Mouse (Mus musculus) embryonic facial prominence, embryonic 14.5 days (tissue): ENCODE measurements around the gene Bace1. TPM values are rescaled to one million over a fixed set of nuclear protein-coding genes. Genes with fewer than 3 reads are reported as not detected.

Experiments used
- ATAC-seq: fragments of 200-750 bp; cut with Nextera tagmentation; 2 replicates; pipeline ENCODE4 v1.8.0; 2017; ENCODE audit warnings: low read depth, moderate number of reproducible peaks, moderate TSS enrichment
- DNase-seq: peaks from one replicate; pipeline ENCODE4 v3.0.0-alpha.2; 2015; ENCODE audit warnings: low spot score
- H3K27ac ChIP-seq: fragments of 300-500 bp; sonication (generic); replicated peaks from 2 replicates; pipeline ENCODE4 v1.5.1; 2014; ENCODE audit warnings: low read depth, mild to moderate bottlenecking, low read length, moderate library complexity
- H3K27me3 ChIP-seq: fragments of 300-500 bp; sonication (generic); replicated peaks from 2 replicates; pipeline ENCODE4 v1.6.1; 2014; ENCODE audit warnings: low read length; ENCODE audit not compliant: control insufficient read depth, insufficient read depth
- H3K36me3 ChIP-seq: fragments of 300-500 bp; sonication (generic); 2 replicates; pipeline ENCODE4 v1.6.1; 2014; ENCODE audit warnings: low read length, mixed read lengths; ENCODE audit not compliant: control insufficient read depth, insufficient read depth
- H3K4me1 ChIP-seq: fragments of 300-500 bp; sonication (generic); 2 replicates; pipeline ENCODE4 v1.6.1; 2014; ENCODE audit warnings: antibody characterized with exemption, low read length; ENCODE audit not compliant: control insufficient read depth, insufficient read depth
- H3K4me2 ChIP-seq: fragments of 300-500 bp; sonication (generic); 2 replicates; pipeline ENCODE4 v1.6.1; 2014; ENCODE audit warnings: low read depth, mild to moderate bottlenecking, low read length, moderate library complexity, mixed read lengths
- H3K4me3 ChIP-seq: fragments of 300-500 bp; sonication (generic); 2 replicates; pipeline ENCODE4 v1.5.1; 2014; ENCODE audit warnings: low read depth, mild to moderate bottlenecking, low read length
- H3K9ac ChIP-seq: fragments of 300-500 bp; sonication (generic); 2 replicates; pipeline ENCODE4 v1.6.1; 2014; ENCODE audit warnings: low read depth, mild to moderate bottlenecking, low read length, moderate library complexity, mixed read lengths
- H3K9me3 ChIP-seq: fragments of 300-500 bp; sonication (generic); 2 replicates; pipeline ENCODE4 v1.6.1; 2016; ENCODE audit warnings: low read length; ENCODE audit not compliant: control insufficient read depth
- WGBS: fragments of 180-500 bp; shearing (Covaris S2); extraction: QIAGEN DNeasy Blood & Tissue Kit; methylation state at CpG from one replicate; pipeline ENCODE4 v1.1.7; 2014; 5-methylcytosine and 5-hydroxymethylcytosine counted together
- polyA plus RNA-seq: library from polyadenylated mRNA; unstranded; fragments of >200 nt; fragmentation: Nextera tagmentation; extraction: Ambion mirVana; gene quantifications from 2 replicates; pipeline ENCODE4 v1.2.1, GENCODE M21; 2014

Gene Bace1
- 40.6 and 41.3 TPM in 2 replicates for polyA plus RNA-seq

- ATAC-seq, result peak; percentile 92
- Histone ChIP-seq H3K27ac (0 out of 2 replicates have a peak within 1 kb of the TSS, but pooled peaks have one; percentile 23), H3K4me1 (peaks cover 19% of the 10 kb centered on the region), H3K4me3 (peak within 1 kb of the TSS; percentile 74), H3K9me3 (no peaks in the 10 kb centered on the region), H3K9ac (peak within 1 kb of the TSS; percentile 80), H3K4me2 (peak within 1 kb of the TSS; percentile 96), H3K36me3 (no peaks in the 10 kb centered on the region), H3K27me3 (no peaks in the 10 kb centered on the region)
- WGBS, result under 1% methylated on average over 23 of the region's 40 CpGs
- peak; percentile 97 for DNase-seq
Observed at GRCm38 (mm10) chr9:45838434-45839138, at the start of gene Bace1. Gene Bace1 (plus strand): TSS chr9:45838580.

- Histone ChIP-seq H3K27me3 (no peaks in the 10 kb centered on the region), H3K9ac (no peak overlapping the region), H3K4me2 (no peak overlapping the region), H3K36me3 (peaks cover 11% of the 10 kb centered on the region), H3K4me1 (no peaks in the 10 kb centered on the region), H3K9me3 (no peaks in the 10 kb centered on the region), H3K27ac (no peak overlapping the region), H3K4me3 (no peak overlapping the region)
- ATAC-seq (no peak), DNase-seq (no peak)
- WGBS, result 85% methylated on average over 8 of the region's 8 CpGs
Observed at GRCm38 (mm10) chr9:45791456-45792142, 46.8 kb upstream of the Bace1 start.

- Histone ChIP-seq H3K4me1 (no peaks in the 10 kb centered on the region), H3K27ac (no peak overlapping the region), H3K4me2 (no peak overlapping the region), H3K4me3 (no peak overlapping the region), H3K9me3 (no peaks in the 10 kb centered on the region), H3K27me3 (no peaks in the 10 kb centered on the region), H3K36me3 (peaks cover 11% of the 10 kb centered on the region), H3K9ac (no peak overlapping the region)
- ATAC-seq, result no peak
- 96% methylated on average over 1 of the region's 1 CpGs for WGBS
- no peak for DNase-seq
Observed at GRCm38 (mm10) chr9:45792235-45792634, 46.1 kb upstream of the Bace1 start.

- 89% methylated on average over 5 of the region's 6 CpGs for WGBS
- Histone ChIP-seq H3K27ac (no peak overlapping the region), H3K36me3 (peaks cover 11% of the 10 kb centered on the region), H3K4me3 (no peak overlapping the region), H3K4me1 (peaks cover 6% of the 10 kb centered on the region), H3K9me3 (no peaks in the 10 kb centered on the region), H3K4me2 (no peak overlapping the region), H3K27me3 (no peaks in the 10 kb centered on the region), H3K9ac (no peak overlapping the region)
- DNase-seq, result no peak
- ATAC-seq, result no peak
Observed at GRCm38 (mm10) chr9:45793697-45794096, 44.7 kb upstream of the Bace1 start.

GRCm38 (mm10) chr9:45795722-45796121, 42.7 kb upstream of the Bace1 start:
- no peak overlapping the region for H3K9ac ChIP-seq
- no peaks in the 10 kb centered on the region for H3K9me3 ChIP-seq
- peaks cover 12% of the 10 kb centered on the region for H3K4me1 ChIP-seq
- peak overlapping the region; percentile 42; the same call in 1 of the 2 replicates for H3K27ac ChIP-seq
- peak; percentile 77 for DNase-seq
- ATAC-seq, result no peak
- H3K4me3 ChIP-seq, result no peak overlapping the region
- H3K4me2 ChIP-seq, result no peak overlapping the region
- H3K36me3 ChIP-seq, result peaks cover 10% of the 10 kb centered on the region
- 83% methylated on average over 5 of the region's 5 CpGs for WGBS
- no peaks in the 10 kb centered on the region for H3K27me3 ChIP-seq

GRCm38 (mm10) chr9:45797271-45797670, 41.1 kb upstream of the Bace1 start:
- peaks cover 15% of the 10 kb centered on the region for H3K36me3 ChIP-seq
- H3K9ac ChIP-seq, result no peak overlapping the region
- H3K9me3 ChIP-seq, result no peaks in the 10 kb centered on the region
- no peak for ATAC-seq
- 87% methylated on average over 3 of the region's 3 CpGs for WGBS
- peaks cover 12% of the 10 kb centered on the region for H3K4me1 ChIP-seq
- no peaks in the 10 kb centered on the region for H3K27me3 ChIP-seq
- H3K4me3 ChIP-seq, result no peak overlapping the region
- DNase-seq, result no peak
- no peak overlapping the region for H3K4me2 ChIP-seq
- H3K27ac ChIP-seq, result no peak overlapping the region

- peaks cover 12% of the 10 kb centered on the region for H3K4me1 ChIP-seq
- peak overlapping the region; percentile 24; the same call in 1 of the 2 replicates for H3K27ac ChIP-seq
- H3K36me3 ChIP-seq, result peaks cover 12% of the 10 kb centered on the region
- 0 out of 2 replicates have a peak overlapping the region, but pooled peaks have one; percentile 9 for H3K9ac ChIP-seq
- no peaks in the 10 kb centered on the region for H3K9me3 ChIP-seq
- 8% methylated on average over 13 of the region's 13 CpGs for WGBS
- ATAC-seq (peak; percentile 90), DNase-seq (peak; percentile 90)
- H3K4me3 ChIP-seq, result no peak overlapping the region
- no peaks in the 10 kb centered on the region for H3K27me3 ChIP-seq
- peak overlapping the region; percentile 31; the same call in 1 of the 2 replicates for H3K4me2 ChIP-seq
Observed at GRCm38 (mm10) chr9:45798467-45799164, 39.8 kb upstream of the Bace1 start.

- Histone ChIP-seq H3K9ac (no peak overlapping the region), H3K36me3 (peaks cover 7% of the 10 kb centered on the region), H3K4me3 (no peak overlapping the region), H3K27ac (no peak overlapping the region), H3K9me3 (no peaks in the 10 kb centered on the region), H3K4me2 (no peak overlapping the region), H3K4me1 (peaks cover 12% of the 10 kb centered on the region), H3K27me3 (no peaks in the 10 kb centered on the region)
- WGBS, result 61% methylated on average over 8 of the region's 8 CpGs
- ATAC-seq (no peak), DNase-seq (no peak)
Observed at GRCm38 (mm10) chr9:45799402-45799801, 39.0 kb upstream of the Bace1 start.
